Mouse (Mus musculus) testis, postnatal 10 days (tissue): ENCODE results near the gene Ahnak.
"Not testable (repeated sequence)": the region's sequence is repeated elsewhere in the genome, so short reads cannot be mapped to it uniquely, and the experiment has no call there.

Experiments used
- DNase-seq: peaks from one replicate; pipeline ENCODE4 v3.0.0; 2021; ENCODE audit warnings: low spot score

The Ahnak gene

DNA sequence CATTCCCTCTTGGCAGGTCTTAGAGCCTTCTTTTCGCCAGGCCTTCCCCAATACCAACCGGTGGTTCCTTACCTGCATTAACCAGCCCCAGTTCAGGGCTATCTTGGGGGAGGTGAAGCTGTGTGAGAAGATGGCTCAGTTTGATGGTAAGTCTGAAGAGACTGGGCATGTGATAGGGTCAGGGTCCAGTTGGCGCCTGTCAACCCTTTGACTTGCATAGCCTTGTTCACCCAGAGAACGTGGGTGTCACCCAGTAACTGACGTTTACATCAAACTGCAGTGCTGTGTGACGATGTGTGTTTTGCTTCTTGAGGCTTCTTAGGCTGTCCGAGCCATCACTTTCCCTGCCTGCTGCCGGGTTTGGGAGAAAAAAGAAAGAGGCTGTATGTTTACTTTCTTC, 16.6 kb upstream of the Ahnak start:
- not testable (repeated sequence) for DNase-seq

DNA sequence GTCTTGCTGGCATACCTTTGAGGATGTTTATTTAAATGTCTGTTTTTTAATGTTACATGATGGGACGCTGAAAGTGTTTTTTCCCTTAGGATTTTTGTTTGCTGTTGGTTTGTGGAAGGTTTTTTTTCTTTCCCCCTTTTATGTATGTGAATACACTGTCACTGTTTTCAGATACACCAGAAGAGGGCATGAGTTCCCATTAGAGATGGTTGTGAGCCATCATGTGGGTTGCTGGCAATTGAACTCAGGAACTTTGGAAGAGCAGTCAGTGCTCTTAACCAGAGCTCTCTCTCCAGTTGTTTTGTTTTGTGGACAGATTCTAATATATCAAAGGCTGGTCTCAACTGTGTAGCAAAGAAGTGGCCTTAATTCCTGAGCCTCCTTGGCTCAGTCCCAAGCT, 14.4 kb upstream of the Ahnak start:
- no peak for DNase-seq

DNA sequence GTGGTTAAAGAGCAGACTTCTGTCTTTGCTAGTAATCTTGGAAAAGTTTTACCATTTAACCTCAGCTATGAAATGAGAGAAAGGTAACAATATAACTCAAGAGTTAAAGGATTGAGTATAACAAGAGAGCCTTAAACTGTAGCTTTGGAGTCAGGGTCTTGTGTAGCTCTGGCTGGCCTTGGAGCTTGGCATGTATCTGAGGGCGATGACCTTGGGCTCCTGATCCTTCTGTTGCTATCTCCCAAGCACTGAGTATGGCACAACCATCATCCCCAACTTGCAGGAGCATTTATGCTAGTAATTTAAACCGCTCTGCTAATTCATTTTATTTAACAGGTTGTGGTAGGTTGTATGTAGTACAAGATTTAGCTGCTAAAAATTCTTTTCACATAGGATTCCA, 13.6 kb upstream of the Ahnak start:
- DNase-seq: no peak

DNA sequence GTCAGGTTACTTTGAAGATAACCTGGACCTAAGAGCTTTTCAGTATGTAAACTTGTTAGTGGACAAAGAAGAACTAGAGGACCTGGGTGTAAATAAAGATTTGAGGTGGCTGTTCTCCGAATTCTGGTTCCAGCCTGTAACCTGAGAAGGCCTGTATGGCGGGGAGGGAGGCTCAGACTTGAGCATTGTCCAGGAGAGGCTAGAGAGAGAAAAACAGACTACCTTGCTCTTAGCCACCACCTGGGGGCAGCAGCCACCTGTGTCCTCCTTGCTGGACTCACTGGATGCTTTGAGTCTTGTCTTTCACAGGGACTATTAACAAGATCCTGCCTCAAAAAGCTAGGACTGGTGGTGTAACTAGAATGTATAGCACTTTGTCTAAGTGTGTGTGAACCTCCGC, 12.5 kb upstream of the Ahnak start:
- no peak for DNase-seq

DNA sequence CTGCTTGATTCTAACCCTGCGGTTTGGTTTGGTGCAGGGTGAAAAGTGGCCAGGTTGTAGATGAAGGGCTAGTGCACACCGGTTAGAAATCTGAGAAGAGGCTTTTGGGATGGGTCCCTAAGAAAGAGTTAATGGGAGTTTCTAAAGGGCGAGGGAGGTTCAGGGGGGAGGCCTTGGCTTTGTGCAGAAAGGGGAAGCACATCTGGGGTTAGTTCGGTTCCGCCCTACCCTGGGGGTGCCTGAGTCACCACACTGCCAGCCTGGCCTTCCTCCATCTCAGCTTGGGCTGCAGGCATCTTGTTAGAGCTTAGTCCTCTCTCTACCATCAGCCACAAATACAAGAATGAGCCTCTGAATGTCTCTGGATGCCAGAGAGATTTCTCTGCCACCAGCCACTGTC, 8.3 kb upstream of the Ahnak start:
- DNase-seq: no peak

DNA sequence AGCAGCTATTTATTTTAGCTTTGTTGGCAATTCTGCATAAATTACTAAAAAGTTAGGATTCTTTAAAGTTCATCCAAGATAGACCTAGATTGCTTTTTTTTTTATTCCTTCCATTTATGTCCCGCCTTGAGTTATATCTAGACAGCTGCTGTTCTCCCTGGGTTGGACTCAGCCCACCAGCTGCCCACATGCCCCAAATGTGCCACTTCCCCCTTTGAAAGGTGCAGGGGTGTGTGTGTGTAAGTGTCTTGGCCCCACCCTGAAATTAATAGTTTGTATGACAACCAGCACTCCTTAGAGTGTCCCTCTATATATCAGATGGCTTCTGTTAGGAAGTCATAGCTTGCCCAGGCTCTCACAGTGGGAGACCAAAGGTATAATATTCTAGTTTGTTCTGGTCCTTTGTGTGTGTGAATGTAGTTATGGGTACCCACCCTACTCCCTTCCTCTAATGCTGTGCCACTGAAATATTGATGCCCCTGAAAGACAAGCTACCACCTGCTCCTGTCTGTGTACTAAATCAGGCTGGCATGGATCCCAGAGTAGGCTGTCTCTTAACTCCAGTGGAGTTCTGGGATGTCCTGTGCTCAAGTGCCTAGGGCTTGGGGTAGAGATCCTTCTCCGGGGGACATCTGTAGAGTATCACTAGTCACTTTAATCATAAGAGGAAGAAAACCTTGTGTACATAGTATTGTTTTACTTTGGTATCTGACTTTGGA, 7.5 kb upstream of the Ahnak start:
- no peak for DNase-seq

DNA sequence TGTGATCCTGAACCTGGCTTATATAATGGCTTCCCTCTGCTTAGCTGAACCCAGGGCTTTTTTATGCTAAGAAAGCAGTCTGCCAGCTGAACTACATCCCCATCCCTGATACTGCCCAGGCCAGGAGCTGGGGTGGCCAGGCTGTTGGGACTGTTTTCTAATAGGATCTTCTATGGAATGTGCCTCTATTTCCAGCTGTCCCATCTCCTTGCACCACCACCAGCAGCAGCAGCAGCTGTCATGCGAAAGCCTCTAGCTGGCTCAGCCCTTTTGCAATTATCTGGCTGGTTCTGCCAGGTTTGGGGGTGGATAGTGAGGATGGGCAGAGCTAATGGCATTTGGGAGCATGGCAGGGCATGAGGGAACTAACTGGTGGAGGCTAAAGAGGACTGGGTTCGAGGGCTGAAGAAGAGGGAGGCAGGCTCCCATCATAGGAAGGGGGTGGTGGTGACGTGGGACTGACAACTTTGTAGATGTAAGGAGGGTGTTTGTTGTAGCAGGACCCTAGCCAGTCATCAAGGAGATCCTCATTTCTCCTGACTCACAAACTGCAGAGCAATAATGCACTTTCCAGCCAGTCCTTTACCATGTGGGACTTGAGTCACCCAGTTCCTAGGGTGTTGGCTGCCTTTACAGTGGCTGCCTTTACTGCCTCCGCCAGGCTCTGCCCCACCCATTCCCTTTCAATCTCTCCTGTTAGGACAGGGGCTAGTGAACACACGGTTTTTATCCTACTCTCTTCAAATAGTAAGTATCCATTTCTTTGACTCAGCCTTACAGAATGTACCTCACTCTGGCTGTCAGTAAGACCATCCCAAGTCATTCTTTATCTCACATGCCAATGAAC, 6.6 kb upstream of the Ahnak start:
- DNase-seq: no peak

DNA sequence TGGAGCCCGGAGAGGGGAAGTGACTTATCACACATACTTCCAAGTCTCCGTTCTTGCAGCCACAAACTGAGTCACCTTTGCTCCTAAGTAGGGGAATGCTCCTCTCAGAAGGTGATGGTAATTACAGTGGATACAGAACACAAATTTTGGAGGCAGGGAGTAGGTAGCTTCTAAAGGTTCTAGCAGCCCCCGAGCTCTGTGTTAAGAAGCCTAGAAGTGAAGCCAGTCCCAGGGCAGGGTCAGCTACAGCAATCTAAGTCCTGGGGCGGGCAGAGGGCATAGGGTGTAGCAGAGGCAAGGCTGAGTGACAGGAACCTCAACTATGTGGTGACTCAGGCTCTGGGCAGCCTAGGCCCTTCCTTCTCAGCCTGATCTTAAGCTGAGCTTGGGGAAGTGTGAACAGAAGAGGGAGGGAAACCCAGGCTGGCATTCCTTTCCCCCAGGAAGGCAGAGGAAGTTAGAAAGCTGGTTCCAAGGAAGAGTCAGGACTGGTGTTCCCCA, 5.9 kb upstream of the Ahnak start:
- DNase-seq: no peak

DNA sequence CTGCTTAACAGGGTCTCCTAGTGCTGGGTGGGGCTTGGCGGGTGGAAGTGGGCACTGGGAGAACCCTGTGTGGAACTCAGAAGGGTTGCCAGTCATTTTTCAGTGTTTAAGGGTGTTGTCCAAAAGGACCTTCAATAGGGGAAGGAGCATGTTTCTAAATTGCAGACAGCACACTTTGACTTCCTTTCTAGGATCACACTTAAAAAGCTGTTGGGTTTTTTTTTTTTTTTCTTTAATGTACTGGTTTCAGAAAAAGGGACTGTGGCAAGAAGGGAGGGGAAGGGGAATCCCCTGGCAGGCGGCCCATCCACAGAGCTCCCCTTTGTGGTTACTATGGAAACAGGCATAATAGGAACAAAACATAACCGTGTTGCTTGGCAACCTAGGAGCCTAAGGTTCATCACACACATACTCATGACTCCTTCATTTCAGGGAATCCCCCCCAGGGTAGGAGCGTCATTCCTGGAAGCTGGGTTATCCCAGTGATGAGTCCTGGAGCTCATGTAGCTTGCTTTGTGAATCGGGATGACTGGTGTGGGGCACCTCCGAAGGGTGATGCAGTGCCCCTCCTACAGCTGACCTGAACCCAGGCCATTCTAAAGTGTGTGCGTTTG, 4.7 kb upstream of the Ahnak start:
- peak; percentile 79 for DNase-seq

DNA sequence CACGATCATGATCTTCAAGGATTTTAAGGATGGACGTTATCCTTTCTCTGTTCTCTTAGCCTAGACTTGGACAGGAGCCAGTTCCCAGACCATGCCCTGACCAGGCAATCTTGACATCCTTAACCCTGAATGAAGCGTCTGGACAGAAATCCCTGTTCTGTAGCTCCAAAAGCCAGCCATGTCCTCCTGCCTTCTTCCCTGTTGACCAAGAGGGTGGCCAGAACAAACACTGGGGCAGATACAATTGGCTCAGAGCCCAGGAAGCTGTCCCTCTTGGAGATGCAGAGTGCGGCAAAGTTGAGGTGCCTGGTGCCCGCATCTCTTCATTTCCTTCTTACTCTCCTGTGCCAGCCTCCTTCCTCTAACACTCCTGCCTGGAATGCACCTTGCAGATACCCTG, 3.2 kb upstream of the Ahnak start:
- DNase-seq: no peak

DNA sequence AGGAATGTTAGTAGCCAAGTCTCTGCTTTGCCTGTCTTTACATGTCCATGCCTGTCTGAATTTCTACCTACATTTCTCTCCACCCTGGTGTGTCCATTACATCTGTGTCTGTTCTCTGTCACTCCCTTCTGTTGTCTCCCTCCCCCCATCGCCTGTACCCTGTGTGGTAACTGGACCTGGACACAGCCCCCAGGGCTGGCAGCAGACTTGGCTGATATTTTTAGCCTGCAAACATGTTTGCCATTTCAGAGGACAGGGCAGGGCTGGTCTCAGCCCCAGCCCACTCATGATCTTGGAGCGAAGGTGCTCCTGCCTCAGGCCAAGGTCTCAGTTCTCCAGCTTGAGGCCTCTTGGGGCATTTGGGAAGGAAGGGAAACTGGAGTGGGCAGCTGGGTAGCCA, 1.3 kb upstream of the Ahnak start:
- DNase-seq: no peak

DNA sequence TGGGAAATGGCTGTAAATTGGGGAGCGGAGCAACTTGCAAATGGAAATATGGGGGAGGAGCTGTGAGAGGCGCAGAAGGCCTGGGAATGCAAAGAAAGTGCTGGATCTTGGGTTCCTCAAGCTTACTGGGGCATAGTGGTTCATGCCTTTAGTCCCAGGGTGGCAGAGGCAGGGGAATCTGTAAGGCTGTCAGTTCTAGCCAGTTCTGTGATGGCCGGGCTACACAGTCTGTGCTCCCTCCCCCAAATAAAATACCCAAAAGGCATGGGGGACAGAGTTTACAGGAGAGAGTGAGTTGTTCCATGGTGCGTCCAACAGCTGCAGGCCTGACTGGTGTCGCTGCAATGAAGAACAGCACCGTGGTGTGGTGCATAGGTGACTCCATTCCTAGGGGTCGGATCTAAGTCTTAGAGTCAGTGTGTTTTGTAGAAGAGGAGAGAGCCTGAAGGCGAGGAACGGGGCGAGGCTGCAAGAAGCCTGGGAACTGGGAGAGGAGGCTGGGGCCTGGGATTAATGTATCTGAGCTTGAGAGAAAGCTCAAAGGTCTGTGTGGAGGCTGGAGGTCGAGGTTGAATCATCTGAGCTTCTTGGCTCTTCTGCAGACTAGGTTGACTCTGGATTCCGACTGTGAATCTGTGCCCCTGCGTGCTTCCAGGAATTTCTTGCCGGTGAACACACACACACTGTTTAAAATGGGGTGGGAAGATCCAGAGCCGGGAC, 578 bp upstream of the Ahnak start:
- DNase-seq: no peak

DNA sequence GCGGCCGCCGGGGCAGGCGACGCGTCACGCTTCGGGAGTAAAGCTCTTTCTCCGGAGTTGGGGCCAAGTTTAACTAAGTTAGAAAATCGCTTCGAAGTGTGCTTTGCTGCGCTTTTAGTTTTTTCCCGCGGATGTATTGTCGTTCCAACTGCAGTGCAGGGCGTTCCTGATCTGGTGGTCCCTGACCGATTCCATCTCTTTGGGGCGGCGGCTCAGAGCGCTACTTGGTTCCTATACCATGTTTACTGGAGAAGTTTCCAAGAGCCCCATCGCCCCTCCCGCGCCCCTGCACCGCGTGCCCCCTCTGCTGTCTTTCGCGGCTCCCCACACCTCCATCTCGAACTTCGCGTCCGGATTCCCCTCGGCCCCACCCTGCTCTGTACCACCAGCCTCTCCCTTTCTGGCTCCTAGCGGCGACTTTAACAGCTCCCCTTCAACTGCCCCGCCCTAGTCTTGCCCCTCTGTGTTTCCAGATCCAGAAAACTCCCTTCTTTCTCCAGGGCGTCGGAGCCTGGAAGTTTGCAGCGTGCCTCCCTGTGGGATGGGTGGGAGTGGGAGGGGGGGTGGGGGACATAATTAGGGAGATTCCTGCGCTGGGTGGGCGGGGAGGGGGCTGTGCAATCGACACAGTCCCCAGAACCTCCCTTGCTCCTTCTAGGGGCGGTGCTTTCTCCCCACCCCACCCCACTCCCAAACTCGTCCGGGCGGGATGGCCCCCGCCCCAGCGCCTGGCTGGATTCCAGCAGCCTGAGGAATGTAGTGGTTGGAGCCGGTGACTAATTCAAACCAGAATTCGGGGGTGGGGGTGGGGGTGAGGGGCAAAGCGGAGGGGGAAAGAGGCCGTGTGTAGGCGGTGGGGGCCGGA, 715 bp downstream of the Ahnak start:
- peak; percentile 91 for DNase-seq

DNA sequence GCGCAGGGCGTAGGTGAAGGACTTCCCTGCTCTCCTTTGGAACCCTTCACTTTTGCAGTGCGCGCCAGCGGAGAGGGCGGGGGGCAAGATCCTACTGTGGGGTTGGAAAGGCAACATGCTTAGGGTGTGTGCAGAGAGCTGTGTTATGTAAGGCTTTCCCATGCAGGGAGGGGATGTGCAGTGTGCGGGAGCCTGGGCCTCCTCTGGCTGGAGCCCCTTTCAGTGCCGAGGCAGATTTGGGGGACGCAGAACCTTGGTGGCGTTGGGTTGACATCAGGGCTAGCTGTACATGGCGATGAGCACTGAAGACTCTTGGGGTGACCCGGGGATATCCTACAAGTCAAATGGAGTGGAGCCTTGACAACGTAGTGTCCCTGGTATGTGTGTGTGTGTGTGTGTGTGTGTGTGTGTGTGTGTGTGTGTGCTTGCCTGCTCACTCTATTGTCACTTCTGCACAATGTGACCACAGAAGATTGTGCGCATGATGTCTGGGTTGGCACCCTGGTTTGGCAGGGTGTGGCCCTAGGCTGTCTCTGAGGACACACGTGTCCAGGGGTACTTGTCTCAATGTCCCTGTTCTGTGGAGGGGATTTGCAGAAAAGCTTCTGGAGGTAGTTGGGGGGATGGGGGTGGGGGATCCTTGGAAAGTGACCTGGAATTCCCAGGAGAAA, 1.5 kb downstream of the Ahnak start:
- no peak for DNase-seq

DNA sequence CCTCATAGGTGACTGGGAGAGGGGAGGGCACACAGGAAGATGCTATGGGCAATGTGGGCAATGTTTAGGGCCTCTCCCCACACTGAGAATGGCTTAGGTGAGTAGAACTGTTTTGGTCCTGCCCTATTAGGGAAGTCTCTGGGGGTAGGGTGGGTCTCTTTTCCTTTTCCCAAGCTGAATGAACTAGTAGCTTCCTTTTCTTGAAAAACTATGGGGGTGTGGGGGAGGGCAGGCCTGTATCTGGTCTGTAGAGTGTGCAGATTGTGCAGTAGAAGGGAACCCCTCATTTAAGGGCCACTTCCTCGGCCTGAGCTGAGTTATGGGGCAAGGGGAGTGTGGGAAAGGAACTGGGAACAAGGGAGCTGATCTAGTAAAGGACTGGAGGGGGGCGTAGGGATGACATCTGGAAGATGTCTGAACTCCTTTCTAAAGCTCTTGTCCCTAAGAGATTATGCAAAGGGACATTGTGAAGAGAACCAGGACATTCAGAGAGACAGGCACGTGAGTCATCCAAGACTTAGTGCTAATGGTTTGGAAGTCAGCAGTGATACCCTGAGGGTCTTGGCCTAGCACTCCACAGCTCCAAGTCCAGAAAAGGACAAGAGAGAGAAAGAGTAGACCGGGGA, 2.3 kb downstream of the Ahnak start:
- DNase-seq: no peak

DNA sequence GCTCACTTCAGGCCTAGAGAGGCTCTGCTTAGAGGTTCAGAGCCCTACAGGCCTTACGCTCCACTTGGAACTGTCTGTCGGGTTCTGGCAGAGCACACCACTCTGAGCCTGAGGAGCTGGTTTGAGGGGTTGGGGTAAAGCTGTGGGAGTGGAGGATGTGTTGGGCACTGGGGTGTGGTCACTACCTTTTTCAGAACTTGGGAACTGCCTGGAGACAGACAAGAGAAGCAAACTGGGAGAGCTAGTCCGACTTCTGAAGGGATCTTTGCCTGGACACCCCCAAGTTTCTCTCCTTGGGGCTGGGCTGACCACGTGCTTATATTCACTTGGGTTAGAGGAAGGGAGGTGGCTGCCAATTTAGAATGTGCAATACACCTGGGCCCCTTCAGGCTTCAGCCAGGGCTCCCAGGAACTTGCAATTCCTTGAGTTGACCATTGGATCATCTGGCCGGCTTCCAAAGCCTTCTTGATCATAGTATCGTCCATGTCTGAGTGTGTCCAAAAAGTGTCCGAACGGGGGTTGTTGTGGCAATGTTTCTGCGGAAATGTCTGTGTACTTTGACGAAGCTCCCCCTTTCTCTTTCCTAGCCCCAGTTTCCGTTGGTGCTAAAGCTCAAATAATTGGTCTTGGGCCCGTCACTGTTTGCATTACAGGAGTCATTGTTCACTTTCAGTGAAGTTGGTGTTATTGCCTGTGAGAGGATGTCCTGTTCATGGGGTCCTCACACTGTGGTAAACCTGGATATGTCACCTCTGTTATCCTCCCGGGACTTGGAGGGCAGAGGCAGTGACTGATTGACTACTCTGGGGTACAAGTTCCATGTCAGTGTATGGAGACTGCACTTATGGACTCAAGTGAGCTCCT, 3.0 kb downstream of the Ahnak start:
- DNase-seq: peak; percentile 67

DNA sequence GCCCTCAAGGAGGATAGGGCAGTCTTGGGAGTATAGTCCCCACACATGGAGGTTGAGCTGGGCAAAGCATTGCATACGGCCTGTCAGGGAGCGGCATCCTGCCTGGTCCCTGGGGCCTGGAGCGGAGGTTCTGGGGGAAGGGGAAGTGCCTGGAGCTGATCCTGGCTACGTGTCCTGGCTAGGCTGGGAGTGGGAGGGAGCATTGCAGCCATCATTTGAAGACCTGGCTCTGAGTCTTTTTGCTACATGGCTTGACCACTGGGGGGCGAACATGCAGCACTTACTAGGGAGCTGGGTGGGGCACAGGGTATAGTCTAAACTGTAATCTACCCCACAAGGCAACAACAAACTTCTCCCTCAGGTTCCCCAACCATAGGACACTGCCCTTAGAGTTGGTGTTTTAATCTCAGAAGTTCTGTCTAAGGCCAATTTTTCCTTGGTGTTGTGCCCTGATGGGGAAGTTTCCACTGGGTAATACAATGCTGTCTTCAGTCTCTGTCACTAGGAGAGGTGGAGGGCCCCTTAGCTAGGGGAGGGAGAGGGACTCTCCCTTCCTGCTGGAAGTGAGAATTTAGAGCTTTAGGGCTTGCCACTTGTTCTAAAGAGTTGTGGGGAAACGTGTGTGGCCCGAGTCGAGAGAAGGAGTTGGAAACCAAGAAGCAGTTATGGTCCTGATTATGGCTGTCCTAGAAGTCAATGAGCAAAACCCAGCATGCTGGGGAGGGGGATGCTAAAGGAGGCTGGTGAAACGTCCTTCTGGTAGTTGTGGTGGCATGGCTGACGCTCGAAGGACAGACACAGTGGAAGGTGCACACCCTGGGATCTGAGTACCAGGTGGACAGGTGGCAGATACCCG, 3.9 kb downstream of the Ahnak start:
- DNase-seq: peak; percentile 89

DNA sequence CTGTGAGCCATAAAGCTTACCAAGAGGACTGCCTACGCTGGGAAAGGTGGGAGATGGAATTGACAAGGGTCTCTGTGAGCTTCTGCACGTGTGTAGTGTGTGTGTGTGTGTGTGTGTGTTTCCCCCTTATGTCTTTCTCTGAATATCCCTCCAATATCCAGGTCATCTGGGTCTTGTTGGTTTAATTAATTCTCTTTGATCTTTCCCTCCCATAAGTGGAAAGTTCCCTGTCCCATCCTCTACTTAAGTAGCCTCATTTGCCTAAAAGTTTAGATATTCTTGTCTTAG, 4.5 kb downstream of the Ahnak start:
- DNase-seq: no peak
